Mouse (Mus musculus): ENCODE measurements around the gene Ric8b. TPM values are rescaled to one million over a fixed set of nuclear protein-coding genes. Genes with fewer than 3 reads are reported as not detected.

Ric8b gene
- total RNA-seq, 1 experiment from 2014 or later, result 21.5 TPM

- ATAC-seq (replicated peaks; ENCODE audit: low read depth, poor library complexity, severe bottlenecking), result no peak
These were observed 84.5 kb downstream of the Ric8b start for GRCm38 (mm10) chr10:85001920-85002319.

GRCm38 (mm10) chr10:85003190-85004026 lies 86.0 kb downstream of the Ric8b start:
- ATAC-seq (replicated peaks; ENCODE audit: low read depth, poor library complexity, severe bottlenecking), result peak; percentile 30; the same call in 1 of the 2 replicates

GRCm38 (mm10) chr10:85006573-85007310 lies 89.3 kb downstream of the Ric8b start:
- ATAC-seq (replicated peaks; ENCODE audit: low read depth, poor library complexity, severe bottlenecking), result no peak; the same call in 1 of the 2 replicates

GRCm38 (mm10) chr10:85007861-85008840 lies 90.7 kb downstream of the Ric8b start:
- ATAC-seq (replicated peaks; ENCODE audit: low read depth, poor library complexity, severe bottlenecking), result no peak

- no peak for ATAC-seq (replicated peaks; ENCODE audit: low read depth, poor library complexity, severe bottlenecking)
These were observed 93.7 kb downstream of the Ric8b start for GRCm38 (mm10) chr10:85011066-85011465.

- ATAC-seq (replicated peaks; ENCODE audit: low read depth, poor library complexity, severe bottlenecking), result peak; percentile 87
These were observed 96.0 kb downstream of the Ric8b start for GRCm38 (mm10) chr10:85013464-85013863.

- ATAC-seq (replicated peaks; ENCODE audit: low read depth, poor library complexity, severe bottlenecking), result no peak
These were observed 96.6 kb downstream of the Ric8b start for GRCm38 (mm10) chr10:85013924-85014428.

GRCm38 (mm10) chr10:85014456-85014976 lies 97.1 kb downstream of the Ric8b start:
- no peak for ATAC-seq (replicated peaks; ENCODE audit: low read depth, poor library complexity, severe bottlenecking)

GRCm38 (mm10) chr10:85022647-85023312 lies 105.4 kb downstream of the Ric8b start:
- no peak for ATAC-seq (replicated peaks; ENCODE audit: low read depth, poor library complexity, severe bottlenecking)

GRCm38 (mm10) chr10:85023313-85023666 lies 105.9 kb downstream of the Ric8b start:
- ATAC-seq (replicated peaks; ENCODE audit: low read depth, poor library complexity, severe bottlenecking), result no peak

- ATAC-seq (replicated peaks; ENCODE audit: low read depth, poor library complexity, severe bottlenecking), result peak; percentile 97
These were observed 108.5 kb downstream of the Ric8b start for GRCm38 (mm10) chr10:85025799-85026424.

GRCm38 (mm10) chr10:85027619-85028175 lies 110.3 kb downstream of the Ric8b start:
- peak; percentile 39; the same call in 1 of the 2 replicates for ATAC-seq (replicated peaks; ENCODE audit: low read depth, poor library complexity, severe bottlenecking)

GRCm38 (mm10) chr10:85035131-85035725 lies 117.8 kb downstream of the Ric8b start:
- peak; percentile 85 for ATAC-seq (replicated peaks; ENCODE audit: low read depth, poor library complexity, severe bottlenecking)

- no peak for ATAC-seq (replicated peaks; ENCODE audit: low read depth, poor library complexity, severe bottlenecking)
These were observed 120.7 kb downstream of the Ric8b start for GRCm38 (mm10) chr10:85038147-85038546.

GRCm38 (mm10) chr10:85038852-85039251 lies 121.4 kb downstream of the Ric8b start:
- no peak for ATAC-seq (replicated peaks; ENCODE audit: low read depth, poor library complexity, severe bottlenecking)

GRCm38 (mm10) chr10:85044191-85044711 lies 126.8 kb downstream of the Ric8b start:
- ATAC-seq (replicated peaks; ENCODE audit: low read depth, poor library complexity, severe bottlenecking), result no peak
